Mouse (Mus musculus): Measurements from ENCODE around the gene Dytn. TPM values are rescaled to one million over a fixed set of nuclear protein-coding genes. Genes with fewer than 3 reads are reported as not detected.
"Not testable (repeated sequence)": the region's sequence is repeated elsewhere in the genome, so short reads cannot be mapped to it uniquely, and the experiment has no call there.

Gene Dytn
- under 1 TPM in 1 of 2 experiments, not detected in 1; 0.13 TPM for total RNA-seq (2021)

GRCm38 (mm10) chr1:63686827-63687226, at the start of gene Dytn:
TSS of gene Dytn (minus strand) at chr1:63686927.
- no peak for DNase-seq

- peak; percentile 84 to 88 for DNase-seq
These were observed 43.6 kb upstream of the Dytn start, which contains the start of the genes Mdh1b and Fastkd2 for GRCm38 (mm10) chr1:63730240-63730771. TSS of gene Mdh1b (minus strand) at chr1:63730318. TSS of gene Fastkd2 (plus strand) at chr1:63730614.

- DNase-seq: no peak
These were observed 43.1 kb upstream of the Dytn start for GRCm38 (mm10) chr1:63729796-63730195.

- no peak for DNase-seq
These were observed 33.4 kb upstream of the Dytn start for GRCm38 (mm10) chr1:63720161-63720560.

GRCm38 (mm10) chr1:63708876-63709275, 22.1 kb upstream of the Dytn start:
- no peak for DNase-seq

- DNase-seq: no peak
These were observed 19.0 kb upstream of the Dytn start for GRCm38 (mm10) chr1:63705733-63706132.

GRCm38 (mm10) chr1:63696861-63697260, 10.1 kb upstream of the Dytn start:
- DNase-seq: no peak

- no peak for DNase-seq
These were observed 10.8 kb downstream of the Dytn start for GRCm38 (mm10) chr1:63675975-63676374.

GRCm38 (mm10) chr1:63668852-63669160, 17.9 kb downstream of the Dytn start:
- peak in 1 of 2 experiments; percentile 6 for DNase-seq

- DNase-seq: peak in 1 of 2 experiments; percentile 6
These were observed 18.5 kb downstream of the Dytn start for GRCm38 (mm10) chr1:63667949-63668851.

- DNase-seq: no peak
These were observed 19.4 kb downstream of the Dytn start for GRCm38 (mm10) chr1:63667201-63667948.

- DNase-seq: no peak
These were observed 20.6 kb downstream of the Dytn start for GRCm38 (mm10) chr1:63666089-63666488.

- peak in 1 of 2 experiments; percentile 22 for DNase-seq
These were observed 27.1 kb downstream of the Dytn start for GRCm38 (mm10) chr1:63659591-63659990.

GRCm38 (mm10) chr1:63658016-63658415, 28.7 kb downstream of the Dytn start:
- DNase-seq: peak; percentile 20 to 40

GRCm38 (mm10) chr1:63639921-63640320, 46.8 kb downstream of the Dytn start:
- no peak for DNase-seq

- not testable (repeated sequence) for DNase-seq
These were observed 56.3 kb downstream of the Dytn start for GRCm38 (mm10) chr1:63630390-63630789.

- DNase-seq: no peak
These were observed 58.5 kb downstream of the Dytn start for GRCm38 (mm10) chr1:63628211-63628610.

- DNase-seq: no peak
These were observed 71.1 kb downstream of the Dytn start, which contains the start of gene Gm39653 for GRCm38 (mm10) chr1:63615668-63616067. TSS of gene Gm39653 (plus strand) at chr1:63615968.

GRCm38 (mm10) chr1:63614594-63614993, 72.1 kb downstream of the Dytn start:
- DNase-seq: no peak

- DNase-seq: no peak
These were observed 77.1 kb downstream of the Dytn start for GRCm38 (mm10) chr1:63609613-63610012.

- no peak for DNase-seq
These were observed 82.7 kb downstream of the Dytn start for GRCm38 (mm10) chr1:63603870-63604500.

GRCm38 (mm10) chr1:63586869-63587268, 99.9 kb downstream of the Dytn start:
- DNase-seq: no peak

GRCm38 (mm10) chr1:63579153-63579552, 107.6 kb downstream of the Dytn start:
- DNase-seq: no peak
